Mouse (Mus musculus) limb, embryonic 12.5 days (tissue): ENCODE measurements around the gene Tom1l2. TPM values are rescaled to one million over a fixed set of nuclear protein-coding genes. Genes with fewer than 3 reads are reported as not detected.
A peak's percentile ranks its signal among the peaks of the same experiment; 100 is the strongest.

Experiments used
- ATAC-seq: fragments of 200-750 bp; cut with Nextera tagmentation; 2 replicates; pipeline ENCODE4 v1.8.0; 2017; ENCODE audit warnings: low read depth, moderate TSS enrichment; ENCODE audit not compliant: insufficient number of reproducible peaks, insufficient read depth, low FRiP score, low TSS enrichment
- H3K27ac ChIP-seq: fragments of 300-500 bp; sonication (generic); 2 replicates; pipeline ENCODE4 v1.5.1; 2016; ENCODE audit warnings: mild to moderate bottlenecking, moderate library complexity
- H3K27me3 ChIP-seq: fragments of 300-500 bp; sonication (generic); 2 replicates; pipeline ENCODE4 v1.6.1; 2016; ENCODE audit warnings: mild to moderate bottlenecking, moderate library complexity
- H3K36me3 ChIP-seq: fragments of 300-500 bp; sonication (generic); 2 replicates; pipeline ENCODE4 v1.6.1; 2016; ENCODE audit warnings: mild to moderate bottlenecking, moderate library complexity
- H3K4me1 ChIP-seq: fragments of 300-500 bp; sonication (generic); replicated peaks from 2 replicates; pipeline ENCODE4 v1.6.1; 2016
- H3K4me2 ChIP-seq: fragments of 300-500 bp; sonication (generic); 2 replicates; pipeline ENCODE4 v1.6.1; 2016; ENCODE audit warnings: mild to moderate bottlenecking, moderate library complexity
- H3K4me3 ChIP-seq: fragments of 300-500 bp; sonication (generic); replicated peaks from 2 replicates; pipeline ENCODE4 v1.5.1; 2016; ENCODE audit warnings: mild to moderate bottlenecking
- H3K9ac ChIP-seq: fragments of 300-500 bp; sonication (generic); replicated peaks from 2 replicates; pipeline ENCODE4 v1.6.1; 2016; ENCODE audit warnings: mild to moderate bottlenecking, moderate library complexity
- H3K9me3 ChIP-seq: fragments of 300-500 bp; sonication (generic); 2 replicates; pipeline ENCODE4 v1.6.1; 2016; ENCODE audit warnings: mild to moderate bottlenecking, moderate library complexity
- WGBS: fragments of 180-500 bp; shearing (Covaris S2); methylation state at CpG from one replicate; pipeline ENCODE4 v1.1.7; 2016; 5-methylcytosine and 5-hydroxymethylcytosine counted together
- polyA plus RNA-seq: library from polyadenylated mRNA; unstranded; fragments of >200 nt; fragmentation: Nextera tagmentation; extraction: Ambion mirVana; gene quantifications from 2 replicates; pipeline ENCODE4 v1.2.1, GENCODE M21; 2016

Tom1l2 gene
- polyA plus RNA-seq = 21.6 and 24.3 TPM in 2 replicates

- under 1% methylated on average over 57 of the region's 57 CpGs for WGBS
- ATAC-seq = peak; percentile 100
- H3K4me2 ChIP-seq = peak within 1 kb of the TSS; percentile 98
- H3K4me1 ChIP-seq = peaks cover 17% of the 10 kb centered on the region
- no peaks in the 10 kb centered on the region for H3K9me3 ChIP-seq
- peak within 1 kb of the TSS; percentile 73 for H3K4me3 ChIP-seq
- peak within 1 kb of the TSS; percentile 45; the same call in 1 of the 2 replicates for H3K27ac ChIP-seq
- no peaks in the 10 kb centered on the region for H3K27me3 ChIP-seq
- no peaks in the 10 kb centered on the region for H3K36me3 ChIP-seq
- H3K9ac ChIP-seq = peak within 1 kb of the TSS; percentile 72
Measured at GRCm38 (mm10) chr11:60352559-60353411, at the start of gene Tom1l2, which contains the start of gene Drc3. Gene Tom1l2, minus strand, starts transcription at chr11:60352905. Gene Drc3, plus strand, starts transcription at chr11:60353329.

- ATAC-seq = no peak
- 90% methylated on average over 2 of the region's 2 CpGs for WGBS
- Histone ChIP-seq H3K36me3 (peaks cover 27% of the 10 kb centered on the region), H3K4me3 (no peak overlapping the region), H3K27ac (no peak overlapping the region), H3K4me1 (0 out of 2 replicates have a peak, but pooled peaks cover 10% of the 10 kb centered on the region), H3K9ac (no peak overlapping the region), H3K9me3 (no peaks in the 10 kb centered on the region), H3K4me2 (no peak overlapping the region), H3K27me3 (no peaks in the 10 kb centered on the region)
Measured at GRCm38 (mm10) chr11:60397172-60397571, 44.5 kb upstream of the Tom1l2 start.

GRCm38 (mm10) chr11:60396546-60396945, 43.8 kb upstream of the Tom1l2 start:
- Histone ChIP-seq H3K27ac (no peak overlapping the region), H3K9ac (no peak overlapping the region), H3K36me3 (peaks cover 21% of the 10 kb centered on the region), H3K4me1 (0 out of 2 replicates have a peak, but pooled peaks cover 10% of the 10 kb centered on the region), H3K9me3 (no peaks in the 10 kb centered on the region), H3K4me3 (no peak overlapping the region), H3K4me2 (no peak overlapping the region), H3K27me3 (no peaks in the 10 kb centered on the region)
- 73% methylated on average over 6 of the region's 6 CpGs for WGBS
- ATAC-seq = no peak

- H3K9me3 ChIP-seq = no peaks in the 10 kb centered on the region
- no peaks in the 10 kb centered on the region for H3K36me3 ChIP-seq
- 0 out of 2 replicates have a peak, but pooled peaks cover 6% of the 10 kb centered on the region for H3K4me1 ChIP-seq
- H3K4me3 ChIP-seq = no peak overlapping the region
- no peak overlapping the region for H3K27ac ChIP-seq
- no peak overlapping the region for H3K9ac ChIP-seq
- no peak for ATAC-seq
- 84% methylated on average over 6 of the region's 6 CpGs for WGBS
- no peak overlapping the region for H3K4me2 ChIP-seq
- no peaks in the 10 kb centered on the region for H3K27me3 ChIP-seq
Measured at GRCm38 (mm10) chr11:60391346-60391745, 38.6 kb upstream of the Tom1l2 start.

- Histone ChIP-seq H3K9ac (no peak overlapping the region), H3K4me3 (no peak overlapping the region), H3K36me3 (no peaks in the 10 kb centered on the region), H3K27me3 (peaks cover 3% of the 10 kb centered on the region), H3K4me1 (peaks cover 17% of the 10 kb centered on the region), H3K9me3 (no peaks in the 10 kb centered on the region), H3K4me2 (no peak overlapping the region), H3K27ac (no peak overlapping the region)
- no peak for ATAC-seq
- 86% methylated on average over 2 of the region's 2 CpGs for WGBS
Measured at GRCm38 (mm10) chr11:60387944-60388343, 35.2 kb upstream of the Tom1l2 start.

- H3K4me3 ChIP-seq = no peak overlapping the region
- ATAC-seq = no peak
- peaks cover 3% of the 10 kb centered on the region for H3K27me3 ChIP-seq
- H3K9ac ChIP-seq = no peak overlapping the region
- no peaks in the 10 kb centered on the region for H3K9me3 ChIP-seq
- peaks cover 15% of the 10 kb centered on the region for H3K4me1 ChIP-seq
- no peak overlapping the region for H3K27ac ChIP-seq
- no peaks in the 10 kb centered on the region for H3K36me3 ChIP-seq
- H3K4me2 ChIP-seq = no peak overlapping the region
- 85% methylated on average over 5 of the region's 5 CpGs for WGBS
Measured at GRCm38 (mm10) chr11:60385946-60386345, 33.2 kb upstream of the Tom1l2 start.

- ATAC-seq = no peak
- Histone ChIP-seq H3K27me3 (peaks cover 3% of the 10 kb centered on the region), H3K9ac (peak overlapping the region; percentile 37)
Measured at GRCm38 (mm10) chr11:60384762-60385421, 32.2 kb upstream of the Tom1l2 start.

GRCm38 (mm10) chr11:60383518-60383917, 30.8 kb upstream of the Tom1l2 start:
- no peak overlapping the region for H3K4me2 ChIP-seq
- no peak overlapping the region for H3K4me3 ChIP-seq
- H3K36me3 ChIP-seq = no peaks in the 10 kb centered on the region
- no peak for ATAC-seq
- H3K9me3 ChIP-seq = no peaks in the 10 kb centered on the region
- peaks cover 3% of the 10 kb centered on the region for H3K27me3 ChIP-seq
- H3K9ac ChIP-seq = no peak overlapping the region
- H3K27ac ChIP-seq = no peak overlapping the region
- 87% methylated on average over 6 of the region's 6 CpGs for WGBS
- peaks cover 15% of the 10 kb centered on the region for H3K4me1 ChIP-seq

More at GRCm38 (mm10) chr11:60384762-60385421, 32.2 kb upstream of the Tom1l2 start:
- Histone ChIP-seq H3K9me3 (no peaks in the 10 kb centered on the region), H3K4me2 (peak overlapping the region; percentile 45), H3K27ac (peak overlapping the region; percentile 17; the same call in 1 of the 2 replicates), H3K4me1 (peaks cover 15% of the 10 kb centered on the region), H3K36me3 (no peaks in the 10 kb centered on the region), H3K4me3 (peak overlapping the region; percentile 2)
- 9% methylated on average over 16 of the region's 16 CpGs for WGBS

- Histone ChIP-seq H3K9me3 (no peaks in the 10 kb centered on the region), H3K27me3 (no peaks in the 10 kb centered on the region), H3K4me3 (no peak overlapping the region), H3K4me2 (no peak overlapping the region), H3K9ac (no peak overlapping the region), H3K27ac (no peak overlapping the region), H3K36me3 (no peaks in the 10 kb centered on the region), H3K4me1 (no peaks in the 10 kb centered on the region; the same call in 1 of the 2 replicates)
- 78% methylated on average over 6 of the region's 6 CpGs for WGBS
- no peak for ATAC-seq
Measured at GRCm38 (mm10) chr11:60374481-60374880, 21.8 kb upstream of the Tom1l2 start.

- no peaks in the 10 kb centered on the region for H3K27me3 ChIP-seq
- peaks cover 19% of the 10 kb centered on the region for H3K4me1 ChIP-seq
- H3K9ac ChIP-seq = no peak overlapping the region
- H3K36me3 ChIP-seq = no peaks in the 10 kb centered on the region
- no peak overlapping the region for H3K4me3 ChIP-seq
- no peak for ATAC-seq
- H3K4me2 ChIP-seq = no peak overlapping the region
- WGBS = 91% methylated on average over 13 of the region's 13 CpGs
- no peaks in the 10 kb centered on the region for H3K9me3 ChIP-seq
- no peak overlapping the region for H3K27ac ChIP-seq
Measured at GRCm38 (mm10) chr11:60370431-60370830, 17.7 kb upstream of the Tom1l2 start.

- WGBS = 44% methylated on average over 4 of the region's 4 CpGs
- Histone ChIP-seq H3K27me3 (no peaks in the 10 kb centered on the region), H3K9ac (no peak overlapping the region), H3K36me3 (no peaks in the 10 kb centered on the region), H3K4me2 (no peak overlapping the region), H3K4me1 (peaks cover 23% of the 10 kb centered on the region), H3K4me3 (no peak overlapping the region), H3K27ac (no peak overlapping the region), H3K9me3 (no peaks in the 10 kb centered on the region)
- ATAC-seq = no peak
Measured at GRCm38 (mm10) chr11:60369448-60369847, 16.7 kb upstream of the Tom1l2 start.
